Mouse (Mus musculus) liver, adult 2 months (tissue): ENCODE measurements around the gene Polr3b. TPM values are rescaled to one million over a fixed set of nuclear protein-coding genes. Genes with fewer than 3 reads are reported as not detected.

ENCODE experiments used
- DNase-seq: peaks from one replicate; pipeline ENCODE4 v3.0.0-alpha.2; 2011; ENCODE audit warnings: low read depth, low spot score; ENCODE audit errors: extremely low read depth
- H3K27ac ChIP-seq: fragments of 200-500 bp; replicated peaks from 2 replicates; pipeline ENCODE4 v1.5.1; 2012; ENCODE audit warnings: low read depth, mild to moderate bottlenecking, control low read depth, inconsistent platforms, low read length; ENCODE audit not compliant: insufficient read depth
- H3K27me3 ChIP-seq: fragments of 200-500 bp; 2 replicates; pipeline ENCODE4 v1.6.1; 2012; ENCODE audit warnings: mild to moderate bottlenecking, moderate library complexity, low read length, inconsistent platforms; ENCODE audit not compliant: control insufficient read depth, insufficient read depth
- H3K36me3 ChIP-seq: fragments of 200-500 bp; 2 replicates; pipeline ENCODE4 v1.6.1; 2012; ENCODE audit warnings: low read length, inconsistent platforms; ENCODE audit not compliant: control insufficient read depth, insufficient read depth
- H3K4me1 ChIP-seq: fragments of 200-500 bp; 2 replicates; pipeline ENCODE4 v1.6.1; 2011; ENCODE audit warnings: low read length; ENCODE audit not compliant: control insufficient read depth, insufficient read depth
- H3K4me3 ChIP-seq: fragments of 200-500 bp; 2 replicates; pipeline ENCODE4 v1.5.1; 2011; ENCODE audit warnings: low read depth, mild to moderate bottlenecking, control low read depth, low read length, moderate library complexity; ENCODE audit not compliant: insufficient read depth
- H3K79me2 ChIP-seq: fragments of 200-500 bp; 2 replicates; pipeline ENCODE4 v1.6.1; 2012; ENCODE audit warnings: inconsistent platforms, mild to moderate bottlenecking, low read length, moderate library complexity; ENCODE audit not compliant: control insufficient read depth, insufficient read depth
- H3K9ac ChIP-seq: fragments of 200-500 bp; 2 replicates; pipeline ENCODE4 v1.6.1; 2012; ENCODE audit warnings: low read depth, mild to moderate bottlenecking, control low read depth, inconsistent platforms, low read length
- CTCF ChIP-seq: fragments of 200-500 bp; IDR thresholded peaks from 2 replicates; pipeline ENCODE4 v1.5.1; 2011; ENCODE audit warnings: low read depth, low read length, control low read depth
- POLR2A ChIP-seq: fragments of 200-500 bp; IDR thresholded peaks from 2 replicates; pipeline ENCODE4 v1.6.1; 2011; ENCODE audit warnings: low read length, control low read depth; ENCODE audit not compliant: insufficient read depth; ENCODE audit errors: extremely low read depth
- WGBS: fragments of 180-500 bp; shearing (Covaris S2); methylation state at CpG from one replicate; pipeline ENCODE4 v1.1.7; 2018; 5-methylcytosine and 5-hydroxymethylcytosine counted together
- polyA plus RNA-seq: library from polyadenylated mRNA; depleted of rRNA; stranded (reverse); fragments of >200 nt; gene quantifications from 2 replicates; pipeline ENCODE4 v1.2.3, GENCODE M21; 2012
- total RNA-seq: library from RNA; depleted of rRNA; stranded (reverse); fragments of >200 nt; gene quantifications from 2 replicates; pipeline ENCODE4 v1.2.3, GENCODE M21; 2014

Gene Polr3b
- total and polyA plus RNA-seq, 2 experiments: 2.7 to 10.7 TPM

DNA sequence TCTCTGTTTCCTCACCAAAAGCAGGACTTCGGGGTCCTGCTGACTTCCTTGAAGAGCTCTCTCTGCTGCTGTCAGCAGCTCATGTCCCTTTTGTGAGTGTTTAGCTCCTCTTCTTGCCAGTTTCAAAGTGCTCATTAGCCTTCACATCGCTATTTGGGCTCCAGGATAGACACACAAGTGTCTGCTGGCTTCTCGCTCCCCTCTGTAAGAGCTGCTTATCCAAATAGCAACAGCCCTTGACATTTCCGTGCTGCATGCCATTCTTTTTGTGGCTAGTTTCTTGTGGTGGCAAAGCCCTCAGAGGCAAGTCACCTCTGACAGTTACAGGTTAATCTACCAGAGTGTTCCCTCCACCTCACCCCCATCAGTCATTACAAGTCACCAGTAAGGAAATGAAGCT lies 56.3 kb downstream of the Polr3b start:
- 92% methylated on average over 4 of the region's 4 CpGs for WGBS
- no peaks in the 10 kb centered on the region for H3K79me2 ChIP-seq
- no peak overlapping the region for H3K27ac ChIP-seq
- H3K27me3 ChIP-seq: no peaks in the 10 kb centered on the region
- no peak overlapping the region for H3K9ac ChIP-seq
- DNase-seq: no peak
- peaks cover 42% of the 10 kb centered on the region for H3K36me3 ChIP-seq
- H3K4me3 ChIP-seq: no peak overlapping the region
- no peak for TF ChIP-seq CTCF
- H3K4me1 ChIP-seq: no peaks in the 10 kb centered on the region

DNA sequence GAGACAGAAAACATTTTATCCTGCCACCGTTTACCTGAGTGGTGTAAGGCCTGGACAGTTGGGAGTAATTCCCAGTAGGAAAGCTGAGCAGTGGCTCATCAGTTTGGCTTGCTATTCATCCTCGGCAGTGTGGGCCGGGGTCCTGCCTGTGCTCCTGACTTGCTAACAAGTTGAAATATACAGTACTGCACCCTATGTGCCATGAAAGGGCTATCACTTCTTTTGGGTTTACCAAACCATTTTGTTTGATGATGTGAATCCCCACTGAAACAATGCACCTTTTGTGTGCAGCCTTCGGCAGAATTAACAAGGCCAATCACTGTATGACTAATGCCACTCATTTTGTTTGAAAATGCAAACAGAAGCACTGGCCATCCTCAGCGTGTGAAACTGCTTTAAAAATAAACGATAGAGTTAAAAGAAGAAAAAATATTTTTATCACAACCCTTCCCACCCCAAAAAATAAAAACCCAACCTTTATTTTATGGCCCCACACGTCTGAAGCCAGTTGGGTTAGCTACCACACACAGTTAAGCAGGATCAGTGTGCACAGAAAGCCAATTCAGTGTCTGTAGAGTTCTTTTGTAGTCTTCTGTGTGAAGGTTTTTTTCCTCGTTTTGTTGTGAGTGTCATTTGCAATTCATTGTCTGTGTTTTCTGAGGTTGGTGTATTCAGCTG lies 63.5 kb downstream of the Polr3b start:
- Histone ChIP-seq H3K9ac (no peak overlapping the region), H3K36me3 (peaks cover 14% of the 10 kb centered on the region), H3K4me1 (no peaks in the 10 kb centered on the region), H3K79me2 (no peaks in the 10 kb centered on the region), H3K27ac (no peak overlapping the region), H3K4me3 (no peak overlapping the region), H3K27me3 (no peaks in the 10 kb centered on the region)
- WGBS: 82% methylated on average over 8 of the region's 8 CpGs
- DNase-seq: no peak
- TF ChIP-seq POLR2A (no peak), CTCF (no peak)

DNA sequence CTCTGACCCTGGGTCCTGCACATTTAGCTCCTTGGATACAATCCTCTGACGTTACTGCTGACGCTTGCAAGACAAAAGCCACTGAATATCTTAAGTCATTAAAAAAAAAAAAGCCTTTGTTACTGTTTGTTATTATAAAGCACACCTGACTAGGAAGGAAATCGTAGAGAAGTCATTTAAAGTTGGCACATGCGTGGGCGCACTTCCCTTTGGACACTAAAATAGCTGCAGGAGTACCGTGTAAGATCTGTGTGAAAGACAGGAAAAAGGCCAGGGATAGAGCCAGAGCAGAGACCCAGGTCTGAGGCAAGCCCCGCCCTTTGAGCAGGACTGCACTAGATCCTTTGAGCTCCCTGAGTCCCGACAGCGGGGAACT lies 64.0 kb downstream of the Polr3b start:
- no peak for DNase-seq
- TF ChIP-seq POLR2A (no peak), CTCF (no peak)
- Histone ChIP-seq H3K79me2 (no peaks in the 10 kb centered on the region), H3K9ac (no peak overlapping the region), H3K36me3 (peaks cover 14% of the 10 kb centered on the region), H3K4me3 (no peak overlapping the region), H3K27me3 (no peaks in the 10 kb centered on the region), H3K4me1 (no peaks in the 10 kb centered on the region), H3K27ac (no peak overlapping the region)
- 86% methylated on average over 9 of the region's 9 CpGs for WGBS

DNA sequence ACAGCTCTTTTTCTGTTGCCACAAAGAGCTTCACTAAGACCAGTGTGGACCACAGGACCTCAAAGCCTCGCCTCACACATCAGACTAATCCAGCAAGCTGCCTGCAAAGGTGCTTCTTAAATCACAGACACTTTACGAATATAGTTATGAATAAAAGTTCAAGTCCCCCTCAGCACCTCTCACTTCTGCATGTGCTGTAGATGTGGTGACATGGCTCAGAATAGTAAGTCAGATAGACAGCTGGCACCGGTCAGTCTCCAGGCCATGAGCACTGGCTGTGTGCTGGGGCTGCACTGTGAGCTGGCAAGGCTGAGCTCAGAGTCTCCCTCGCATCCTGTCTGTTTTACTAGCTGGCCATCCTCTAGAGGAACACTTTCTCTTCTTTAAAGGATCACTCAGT lies 64.6 kb downstream of the Polr3b start:
- no peak overlapping the region for H3K27ac ChIP-seq
- H3K36me3 ChIP-seq: peaks cover 14% of the 10 kb centered on the region
- DNase-seq: no peak
- no peaks in the 10 kb centered on the region for H3K4me1 ChIP-seq
- no peaks in the 10 kb centered on the region for H3K27me3 ChIP-seq
- H3K79me2 ChIP-seq: no peaks in the 10 kb centered on the region
- TF ChIP-seq POLR2A (no peak), CTCF (no peak)
- H3K4me3 ChIP-seq: no peak overlapping the region
- H3K9ac ChIP-seq: no peak overlapping the region
- WGBS: 88% methylated on average over 4 of the region's 4 CpGs

DNA sequence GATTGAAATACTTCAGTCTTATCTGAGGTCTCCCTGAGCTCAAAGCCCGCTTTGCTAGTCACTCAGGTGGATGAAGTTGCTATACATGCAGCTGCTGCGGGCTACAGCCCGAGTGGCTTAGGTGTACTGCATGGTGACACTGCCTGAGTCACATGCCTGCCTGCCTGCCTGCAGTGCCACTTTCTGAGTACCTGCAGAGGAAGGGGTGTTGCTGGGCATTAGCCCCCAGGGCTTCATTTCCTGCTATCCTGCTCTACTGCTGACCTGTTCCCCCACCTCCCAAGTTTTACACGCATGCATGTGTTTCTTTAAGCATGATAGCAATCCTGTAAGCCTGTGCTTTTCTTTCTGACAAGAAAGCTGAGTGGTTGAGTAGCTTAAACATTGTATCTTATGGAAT lies 65.6 kb downstream of the Polr3b start:
- peaks cover 15% of the 10 kb centered on the region for H3K36me3 ChIP-seq
- no peaks in the 10 kb centered on the region for H3K27me3 ChIP-seq
- H3K9ac ChIP-seq: no peak overlapping the region
- TF ChIP-seq POLR2A: no peak
- TF ChIP-seq CTCF: no peak
- no peak for DNase-seq
- no peaks in the 10 kb centered on the region for H3K79me2 ChIP-seq
- no peak overlapping the region for H3K4me3 ChIP-seq
- WGBS: 93% methylated on average over 4 of the region's 4 CpGs
- H3K27ac ChIP-seq: no peak overlapping the region
- no peaks in the 10 kb centered on the region for H3K4me1 ChIP-seq

DNA sequence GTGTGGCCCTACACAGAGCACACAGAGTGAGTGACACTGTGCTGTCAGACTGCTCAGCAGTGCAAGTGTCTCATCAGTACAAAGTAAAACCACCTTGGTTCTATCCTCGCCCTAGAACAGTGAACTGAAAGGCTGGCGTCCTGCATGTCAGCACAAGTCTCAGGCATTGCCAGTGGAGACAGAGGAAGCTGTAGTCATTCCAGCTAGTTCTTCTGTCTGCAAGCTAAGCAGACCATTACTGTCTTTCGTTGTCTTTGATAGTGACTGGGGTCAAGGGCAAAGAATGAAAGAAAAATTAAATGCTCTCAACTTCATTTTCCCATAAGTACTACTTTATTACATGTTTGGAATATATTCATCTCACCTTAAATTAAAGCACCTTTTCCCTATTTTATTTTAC lies 67.8 kb downstream of the Polr3b start:
- Histone ChIP-seq H3K9ac (no peak overlapping the region), H3K4me1 (no peaks in the 10 kb centered on the region), H3K4me3 (no peak overlapping the region), H3K79me2 (no peaks in the 10 kb centered on the region), H3K27ac (no peak overlapping the region), H3K36me3 (peaks cover 10% of the 10 kb centered on the region), H3K27me3 (no peaks in the 10 kb centered on the region)
- no peak for DNase-seq
- TF ChIP-seq CTCF (no peak), POLR2A (no peak)
- WGBS: 78% methylated on average over 3 of the region's 3 CpGs
